Mouse (Mus musculus) macrophage (primary cell): ENCODE results near the gene Slc25a20. TPM values are rescaled to one million over a fixed set of nuclear protein-coding genes. Genes with fewer than 3 reads are reported as not detected.

ENCODE experiments used
- H3K27ac ChIP-seq: fragments of 350-480 bp; formaldehyde crosslinking; 2 replicates; pipeline ENCODE4 v1.9.0; 2021
- H3K36me3 ChIP-seq: fragments of 350-480 bp; formaldehyde crosslinking; 2 replicates; pipeline ENCODE4 v1.9.0; 2021; ENCODE audit errors: inconsistent target
- H3K4me3 ChIP-seq: fragments of 350-480 bp; formaldehyde crosslinking; 2 replicates; pipeline ENCODE4 v1.9.0; 2021; ENCODE audit errors: inconsistent target
- H3K79me2 ChIP-seq: fragments of 350-480 bp; formaldehyde crosslinking; 2 replicates; pipeline ENCODE4 v1.9.0; 2021; ENCODE audit errors: inconsistent target
- WGBS: methylation state at CpG from one replicate; pipeline ENCODE4 v1.1.7; 2026; ENCODE audit warnings: inconsistent platforms; ENCODE audit not compliant: missing documents; 5-methylcytosine and 5-hydroxymethylcytosine counted together
- polyA plus RNA-seq: library from polyadenylated mRNA; stranded (reverse); fragments of 250-400 nt; gene quantifications from 3 replicates; pipeline ENCODE4 v1.2.4, GENCODE M21; 2018; ENCODE audit warnings: inconsistent platforms
- total RNA-seq, 78 experiments: library from RNA; depleted of rRNA; stranded (reverse); fragments of 250-400 nt; gene quantifications; 1 replicate in 9 of 78; 2 replicates in 24 of 78; 3 replicates in 43 of 78; 4 replicates in 2 of 78; pipeline ENCODE4 v1.2.4; 2018; ENCODE audit warnings: inconsistent platforms in 56 of 78

Gene Slc25a20
- total RNA-seq (2018; cell fraction: chromatin; rRNA removed): 10 to 100 TPM in 22 of 26 experiments, 1 to 10 TPM in 4; 6.8 to 69.1 (median 21.1) TPM
- total RNA-seq (2018; cell fraction: cytosol; rRNA removed): 10 to 100 TPM; 22.2 to 34.1 (median 28.6) TPM
- 10 to 100 TPM in 22 of 26 experiments, 1 to 10 TPM in 4; 6.6 to 35.0 (median 16.2) TPM for total RNA-seq (2018; cell fraction: nucleus; rRNA removed)
- polyA plus RNA-seq: 28.0 to 35.2 TPM (median 33.4 TPM) in 3 replicates

GRCm38 (mm10) chr9:108661677-108662612, at the start of gene Slc25a20:
Slc25a20 (plus strand) TSS chr9:108662088.
- H3K79me2 ChIP-seq: no peaks in the 10 kb centered on the region
- no peaks in the 10 kb centered on the region for H3K36me3 ChIP-seq
- H3K4me3 ChIP-seq: peak within 1 kb of the TSS; percentile 53
- WGBS: 6% methylated on average over 37 of the region's 37 CpGs
- no peak within 1 kb of the TSS for H3K27ac ChIP-seq

GRCm38 (mm10) chr9:108617301-108617700, 44.6 kb upstream of the Slc25a20 start:
- 88% methylated on average over 1 of the region's 1 CpGs for WGBS
- H3K36me3 ChIP-seq: peaks cover 78% of the 10 kb centered on the region
- H3K4me3 ChIP-seq: no peak overlapping the region
- peaks cover 16% of the 10 kb centered on the region; the same call in 1 of the 2 replicates for H3K79me2 ChIP-seq
- no peak overlapping the region for H3K27ac ChIP-seq

- Histone ChIP-seq H3K36me3 (no peaks in the 10 kb centered on the region), H3K79me2 (peaks cover 93% of the 10 kb centered on the region), H3K4me3 (no peak overlapping the region), H3K27ac (peak overlapping the region; percentile 54)
- 19% methylated on average over 2 of the region's 2 CpGs for WGBS
Measured at GRCm38 (mm10) chr9:108626498-108626897, 35.4 kb upstream of the Slc25a20 start.

- WGBS: 51% methylated on average over 4 of the region's 4 CpGs
- Histone ChIP-seq H3K4me3 (no peak overlapping the region), H3K27ac (no peak overlapping the region), H3K79me2 (peaks cover 93% of the 10 kb centered on the region), H3K36me3 (no peaks in the 10 kb centered on the region)
Measured at GRCm38 (mm10) chr9:108628141-108628540, 33.7 kb upstream of the Slc25a20 start.

GRCm38 (mm10) chr9:108630683-108631082, 31.2 kb upstream of the Slc25a20 start:
- Histone ChIP-seq H3K27ac (no peak overlapping the region), H3K79me2 (peaks cover 92% of the 10 kb centered on the region), H3K36me3 (no peaks in the 10 kb centered on the region; the same call in 1 of the 2 replicates), H3K4me3 (no peak overlapping the region)
- 13% methylated on average over 1 of the region's 1 CpGs for WGBS

- Histone ChIP-seq H3K4me3 (no peak overlapping the region), H3K27ac (no peak overlapping the region), H3K79me2 (peaks cover 98% of the 10 kb centered on the region), H3K36me3 (peaks cover 7% of the 10 kb centered on the region; the same call in 1 of the 2 replicates)
- 85% methylated on average over 4 of the region's 5 CpGs for WGBS
Measured at GRCm38 (mm10) chr9:108631631-108632256, 30.1 kb upstream of the Slc25a20 start.

- Histone ChIP-seq H3K27ac (no peak overlapping the region), H3K4me3 (no peak overlapping the region), H3K79me2 (peaks cover 99% of the 10 kb centered on the region), H3K36me3 (peaks cover 7% of the 10 kb centered on the region)
- 98% methylated on average over 5 of the region's 5 CpGs for WGBS
Measured at GRCm38 (mm10) chr9:108632375-108632774, 29.5 kb upstream of the Slc25a20 start.

- Histone ChIP-seq H3K27ac (no peak overlapping the region), H3K79me2 (peaks cover 99% of the 10 kb centered on the region), H3K4me3 (no peak overlapping the region), H3K36me3 (peaks cover 7% of the 10 kb centered on the region)
- WGBS: 88% methylated on average over 2 of the region's 2 CpGs
Measured at GRCm38 (mm10) chr9:108633846-108634245, 28.0 kb upstream of the Slc25a20 start.

GRCm38 (mm10) chr9:108635415-108635814, 26.5 kb upstream of the Slc25a20 start:
- peaks cover 7% of the 10 kb centered on the region for H3K36me3 ChIP-seq
- H3K4me3 ChIP-seq: no peak overlapping the region
- 87% methylated on average over 2 of the region's 2 CpGs for WGBS
- H3K27ac ChIP-seq: no peak overlapping the region
- H3K79me2 ChIP-seq: peaks cover 98% of the 10 kb centered on the region

GRCm38 (mm10) chr9:108639825-108640224, 22.1 kb upstream of the Slc25a20 start:
- 38% methylated on average over 2 of the region's 2 CpGs for WGBS
- Histone ChIP-seq H3K36me3 (peaks cover 17% of the 10 kb centered on the region), H3K27ac (no peak overlapping the region), H3K79me2 (peaks cover 99% of the 10 kb centered on the region), H3K4me3 (no peak overlapping the region)

- Histone ChIP-seq H3K27ac (peak overlapping the region; percentile 35), H3K79me2 (peaks cover 54% of the 10 kb centered on the region), H3K36me3 (no peaks in the 10 kb centered on the region), H3K4me3 (peak overlapping the region; percentile 52)
- WGBS: 20% methylated on average over 10 of the region's 10 CpGs
Measured at GRCm38 (mm10) chr9:108648166-108648565, 13.7 kb upstream of the Slc25a20 start.

GRCm38 (mm10) chr9:108648611-108649560, 13.0 kb upstream of the Slc25a20 start, which contains the start of gene Arih2:
Arih2 (minus strand) TSS chr9:108649386.
- Histone ChIP-seq H3K4me3 (peak within 1 kb of the TSS; percentile 52), H3K36me3 (no peaks in the 10 kb centered on the region), H3K79me2 (peaks cover 47% of the 10 kb centered on the region), H3K27ac (peak within 1 kb of the TSS; percentile 83)
- WGBS: under 1% methylated on average over 100 of the region's 112 CpGs

- peak overlapping the region; percentile 83 for H3K27ac ChIP-seq
- H3K4me3 ChIP-seq: peak overlapping the region; percentile 45
- WGBS: 19% methylated on average over 29 of the region's 29 CpGs
- H3K79me2 ChIP-seq: peaks cover 38% of the 10 kb centered on the region
- H3K36me3 ChIP-seq: no peaks in the 10 kb centered on the region
Measured at GRCm38 (mm10) chr9:108649561-108650440, 12.1 kb upstream of the Slc25a20 start.
